30 mouse cellular contexts compared by ENCODE assay signal in the genomic region with DNA sequence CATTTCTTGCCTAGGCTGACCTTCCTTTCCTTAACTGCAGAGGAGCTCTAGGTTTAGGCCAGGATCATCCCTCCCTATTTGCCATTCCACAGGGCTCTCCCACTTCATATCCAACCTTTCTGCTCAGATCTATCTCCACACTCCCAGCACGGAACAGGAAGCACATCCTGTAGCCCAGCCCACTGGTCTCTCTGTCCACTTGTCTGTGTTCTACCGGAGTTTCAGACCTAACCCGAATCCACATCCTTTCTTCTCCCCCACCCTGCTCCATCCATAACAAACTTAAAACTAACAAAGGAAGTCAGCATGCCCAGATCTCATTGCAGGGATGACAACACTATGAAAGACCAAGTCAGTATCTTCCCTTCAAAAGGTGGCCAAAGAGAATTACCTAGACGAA. TPM values are rescaled to one million over a fixed set of nuclear protein-coding genes. Genes with fewer than 3 reads are reported as not detected.
DNase-seq lines count a peak whose midpoint lies in the region; ATAC-seq and TF ChIP-seq lines count a peak whose summit lies in the region.
"Had no signal": no experiment of that assay in that cellular context is flagged by ENCODE, and none has a peak within 500 bp of the region (broad histone marks: within the 10 kb centered on the region; RNA-seq: fewer than 3 reads in every experiment).

No protein-coding gene starts in this region.

- no peak overlapping the region for H3K4me2 ChIP-seq in lung, postnatal 0 days (replicated peaks; ENCODE audit: low read depth, low read length)
- H3K4me2 ChIP-seq: embryonic facial prominence, embryonic 13.5 days; embryonic facial prominence, embryonic 15.5 days; forebrain, embryonic 12.5 days had no signal

- ATAC-seq in lung, postnatal 0 days: peak; percentile 79
- ATAC-seq: activated CD4-positive, CD25-positive, alpha-beta regulatory T cell, adult 4 months; CD4-positive, CD25-positive, alpha-beta regulatory T cell, adult 4 months; forebrain, embryonic 14.5 days; forebrain, embryonic 16.5 days; Patski had no signal

- no peak overlapping the region for H3K4me3 ChIP-seq in lung, postnatal 0 days (ENCODE audit: low read depth, low read length)
- H3K4me3 ChIP-seq in brown adipose tissue, adult 24 weeks (ENCODE audit: insufficient read depth, low read depth, low read length): no peak overlapping the region
- H3K4me3 ChIP-seq in kidney, adult 2 months (ENCODE audit: insufficient read depth, low read depth, low read length): no peak overlapping the region
- H3K4me3 ChIP-seq: embryonic facial prominence, embryonic 13.5 days; embryonic facial prominence, embryonic 15.5 days; erythroblast, embryonic 14.5 days; forebrain, embryonic 10.5 days; forebrain, embryonic 12.5 days had no signal

- TF ChIP-seq POLR2A in kidney, adult 2 months (IDR thresholded peaks at IDR 0.05; ENCODE audit: low read depth, low read length): no peak

- H3K27ac ChIP-seq in lung, postnatal 0 days (ENCODE audit: low read length): peak overlapping the region; percentile 6; the same call in 1 of the 2 replicates
- H3K27ac ChIP-seq in brown adipose tissue, adult 24 weeks (replicated peaks; ENCODE audit: low read depth, low read length): 0 out of 2 replicates have a peak overlapping the region, but pooled peaks have one; percentile 11
- no peak overlapping the region for H3K27ac ChIP-seq in kidney, adult 2 months (ENCODE audit: insufficient read depth, low read depth, low read length)
- H3K27ac ChIP-seq: embryonic facial prominence, embryonic 13.5 days; embryonic facial prominence, embryonic 15.5 days; forebrain, embryonic 10.5 days; forebrain, embryonic 12.5 days had no signal

- DNase-seq in lung, postnatal 0 days (ENCODE audit: low spot score): peak; percentile 50
- DNase-seq in lung, postnatal 14 days: no peak
- peak; percentile 76 for DNase-seq in lung, postnatal 36 days
- no peak for DNase-seq in heart, adult 8-10 months (ENCODE audit: low spot score)
- no peak for DNase-seq in kidney, adult 2 months
- DNase-seq: adrenal gland, adult 8-10 months; adrenal gland, postnatal 14 days; adrenal gland, postnatal 36 days; B cell, adult 2 months; cerebellum, adult 11 months; cerebellum, adult 18-20 months; cerebellum, adult 8-10 months; cerebellum, adult 9-11 months; cerebellum, postnatal 14 days; cerebellum, postnatal 36 days; embryo, embryonic 11 days had no signal

- no peak overlapping the region for H3K9ac ChIP-seq in lung, postnatal 0 days (replicated peaks; ENCODE audit: low read depth)
- H3K9ac ChIP-seq: embryonic facial prominence, embryonic 13.5 days; embryonic facial prominence, embryonic 15.5 days; forebrain, embryonic 12.5 days had no signal

- peak; percentile 83 for TF ChIP-seq EP300 in lung, postnatal 0 days (IDR thresholded peaks at IDR 0.05)

- H3K4me1 ChIP-seq in lung, postnatal 0 days (ENCODE audit: insufficient read depth, low read depth, low read length): no peaks in the 10 kb centered on the region
- H3K4me1 ChIP-seq in brown adipose tissue, adult 24 weeks (ENCODE audit: control insufficient read depth, insufficient read depth, insufficient read length, low read length): peaks cover 3% of the 10 kb centered on the region; the same call in 1 of the 2 replicates
- H3K4me1 ChIP-seq in kidney, adult 2 months (ENCODE audit: control insufficient read depth, insufficient read depth, low read length): no peaks in the 10 kb centered on the region
- H3K4me1 ChIP-seq: embryonic facial prominence, embryonic 13.5 days; embryonic facial prominence, embryonic 15.5 days; forebrain, embryonic 10.5 days; forebrain, embryonic 12.5 days had no signal

- no peaks in the 10 kb centered on the region for H3K36me3 ChIP-seq in lung, postnatal 0 days (ENCODE audit: insufficient read depth, low read length)
- no peaks in the 10 kb centered on the region for H3K36me3 ChIP-seq in kidney, adult 2 months (ENCODE audit: control insufficient read depth, insufficient read depth, low read length)
- H3K36me3 ChIP-seq: embryonic facial prominence, embryonic 13.5 days; embryonic facial prominence, embryonic 15.5 days; forebrain, embryonic 10.5 days; forebrain, embryonic 12.5 days; G1E had no signal

- WGBS in lung, postnatal 0 days: 48% methylated on average over 4 of the region's 4 CpGs
- WGBS in kidney, adult 2 months: 62% methylated on average over 4 of the region's 4 CpGs

- H3K9me3 ChIP-seq in lung, postnatal 0 days (ENCODE audit: low read length): no peaks in the 10 kb centered on the region
- H3K9me3 ChIP-seq: embryonic facial prominence, embryonic 13.5 days; embryonic facial prominence, embryonic 15.5 days; forebrain, embryonic 10.5 days; forebrain, embryonic 12.5 days; G1E had no signal

- TF ChIP-seq CTCF in lung, postnatal 0 days (IDR thresholded peaks at IDR 0.05): 0 out of 2 replicates have a peak, but pooled peaks have one; percentile 4
- TF ChIP-seq CTCF in kidney, adult 2 months (conservative IDR thresholded peaks at IDR 0.05; ENCODE audit: insufficient read depth, insufficient read length, low read depth, low read length): no peak

- no peaks in the 10 kb centered on the region for H3K27me3 ChIP-seq in lung, postnatal 0 days (replicated peaks; ENCODE audit: insufficient read depth, low read length)
- H3K27me3 ChIP-seq in kidney, adult 2 months (replicated peaks; ENCODE audit: control insufficient read depth, insufficient read depth, low read length): no peaks in the 10 kb centered on the region
- H3K27me3 ChIP-seq: CH12.LX; embryonic facial prominence, embryonic 13.5 days; embryonic facial prominence, embryonic 15.5 days; forebrain, embryonic 12.5 days; Patski had no signal

RNA-seq across cellular contexts. Expression of a gene that starts 10.3 kb away (rescaled TPM):
- 400 and 432 TPM in 2 replicates for polyA plus RNA-seq in lung, postnatal 0 days (2015; fragmentation: Nextera tagmentation; extraction: Ambion mirVana)
- 36.1 and 37.1 TPM in 2 replicates for polyA plus RNA-seq in brown adipose tissue, adult 24 weeks (2012; ENCODE audit: insufficient read depth, insufficient read length, missing spikeins)
- total RNA-seq in heart, adult 8-10 months (2022): 10 to 100 TPM; 13.1 to 24.3 (median 15.1) TPM
- polyA plus RNA-seq in kidney, adult 2 months (2012; rRNA removed): 28.1 and 33.6 TPM in 2 replicates
- total RNA-seq: CH12.LX; common myeloid progenitor, adult 5-6 weeks; G1E had no signal
- polyA plus RNA-seq: activated CD4-positive, CD25-positive, alpha-beta regulatory T cell, adult 4 months; CD4-positive, CD25-positive, alpha-beta regulatory T cell, adult 4 months; Patski had no signal

RNA-seq across cellular contexts. Expression of a gene that starts 45.2 kb away (rescaled TPM):
- polyA plus RNA-seq in lung, postnatal 0 days (2015; fragmentation: Nextera tagmentation; extraction: Ambion mirVana): 75.4 and 81.7 TPM in 2 replicates
- 75.6 and 91.2 TPM in 2 replicates for polyA plus RNA-seq in brown adipose tissue, adult 24 weeks (2012; ENCODE audit: insufficient read depth, insufficient read length, missing spikeins)
- total RNA-seq in heart, adult 8-10 months (2022): 10 to 100 TPM; 52.6 to 58.4 (median 55.9) TPM
- 29.3 and 32.3 TPM in 2 replicates for polyA plus RNA-seq in kidney, adult 2 months (2012; rRNA removed)

RNA-seq across cellular contexts. Expression of a gene that starts 45.4 kb away (rescaled TPM):
- 4.8 and 6.0 TPM in 2 replicates for polyA plus RNA-seq in lung, postnatal 0 days (2015; fragmentation: Nextera tagmentation; extraction: Ambion mirVana)
- polyA plus RNA-seq in brown adipose tissue, adult 24 weeks (2012; ENCODE audit: insufficient read depth, insufficient read length, missing spikeins): 4.8 and 5.6 TPM in 2 replicates
- 1 to 10 TPM; 1.9 to 3.0 (median 2.3) TPM for total RNA-seq in heart, adult 8-10 months (2022)
- 2.2 and 3.6 TPM in 2 replicates for polyA plus RNA-seq in kidney, adult 2 months (2012; rRNA removed)

Comparison
In these comparisons a context has a peak if more than half of its experiments do, and no peak if none do; other contexts are left out.
1. DNase-seq: peak in lung, postnatal 0 days (single experiment) and lung, postnatal 36 days (single experiment); none in lung, postnatal 14 days (single experiment), heart, adult 8-10 months (single experiment) and kidney, adult 2 months (single experiment).
2. RNA of a gene that starts 10.3 kb away (polyA plus RNA-seq): 400 to 432 TPM in lung, postnatal 0 days; 36.1 to 37.1 TPM in brown adipose tissue, adult 24 weeks and 28.1 to 33.6 TPM in kidney, adult 2 months; every median in the first group is over 10 times any median in the second.